Mouse (Mus musculus) ES-E14 (cell line): ENCODE measurements at regions not wholly inside any gene's neighbourhood (a gene's known extent, or its start where the extent isn't known, plus 50 kb on each side); places are given as distances from the start of the nearest gene placed in this dataset.
A peak's percentile ranks its signal among the peaks of the same experiment; 100 is the strongest.

Experiments
- DNase-seq: peaks from one replicate; pipeline ENCODE4 v3.0.0-alpha.2; 2013; ENCODE audit warnings: low read depth, low spot score
- H3K27ac ChIP-seq: 2 replicates; pipeline ENCODE4 v1.5.1; 2012; ENCODE audit warnings: low read depth, mild to moderate bottlenecking, low read length, moderate library complexity, mixed read lengths; ENCODE audit not compliant: poor library complexity, insufficient read depth, severe bottlenecking
- H3K36me3 ChIP-seq: 2 replicates; pipeline ENCODE4 v1.6.1; 2012; ENCODE audit warnings: mild to moderate bottlenecking, low read length, moderate library complexity, mixed read lengths; ENCODE audit not compliant: control insufficient read depth, poor library complexity, insufficient read depth, severe bottlenecking
- H3K4me1 ChIP-seq, 2 experiments: fragments of 150-350 bp in 1 of 2; sonication (generic) in 1 of 2; 2 replicates each; pipeline ENCODE4 v1.6.1; 2012; ENCODE audit warnings: low read length in 2 of 2, mild to moderate bottlenecking in 1 of 2, mixed read lengths in 1 of 2; ENCODE audit not compliant: control insufficient read depth in 2 of 2, insufficient read depth in 2 of 2, poor library complexity in 1 of 2
- H3K4me3 ChIP-seq, 2 experiments: fragments of 150-350 bp in 1 of 2; sonication (generic) in 1 of 2; 2 replicates each; pipeline ENCODE4 v1.5.1; 2012; ENCODE audit warnings: low read length in 2 of 2, low read depth in 1 of 2, mild to moderate bottlenecking in 1 of 2, mixed read lengths in 1 of 2; ENCODE audit not compliant: insufficient read depth in 1 of 2, poor library complexity in 1 of 2, severe bottlenecking in 1 of 2
- H3K9ac ChIP-seq: 2 replicates; pipeline ENCODE4 v1.6.1; 2012; ENCODE audit warnings: low read depth, mild to moderate bottlenecking, low read length, mixed read lengths; ENCODE audit not compliant: poor library complexity, insufficient read depth, severe bottlenecking
- H3K9me3 ChIP-seq: fragments of 150-350 bp; sonication (generic); 2 replicates; pipeline ENCODE4 v1.6.1; 2012; ENCODE audit warnings: low read depth, mild to moderate bottlenecking, low read length; ENCODE audit not compliant: control insufficient read depth, insufficient read depth
- CHD2 ChIP-seq: IDR thresholded peaks from 2 replicates; pipeline ENCODE4 v1.6.1; 2014; ENCODE audit warnings: mild to moderate bottlenecking, low read depth, low read length, inconsistent platforms
- HCFC1 ChIP-seq: IDR thresholded peaks from 2 replicates; pipeline ENCODE4 v1.6.1; 2012; ENCODE audit warnings: low read length, inconsistent platforms, borderline replicate concordance; ENCODE audit not compliant: insufficient read depth
- MAFK ChIP-seq: IDR thresholded peaks from 2 replicates; pipeline ENCODE4 v1.6.1; 2014; ENCODE audit warnings: mild to moderate bottlenecking, low read depth, low read length, inconsistent platforms; ENCODE audit not compliant: insufficient read depth
- ZC3H11A ChIP-seq: IDR thresholded peaks from 2 replicates; pipeline ENCODE4 v1.6.1; 2012; ENCODE audit warnings: low read depth, mild to moderate bottlenecking, inconsistent platforms, low read length, borderline replicate concordance
- ZNF384 ChIP-seq: IDR thresholded peaks from 2 replicates; pipeline ENCODE4 v1.6.1; 2012; ENCODE audit warnings: low read depth, low read length, inconsistent platforms
- in situ Hi-C, 2 experiments: fragments of 600-800 bp; cut with MboI; formaldehyde crosslinking; loops; one replicate each; pipeline ENCODE4 v1.15.1; 2025; ENCODE audit warnings: low sequenced_read_pairs in 2 of 2, inconsistent platforms in 1 of 2; ENCODE audit not compliant: unreplicated experiment in 2 of 2

DNA sequence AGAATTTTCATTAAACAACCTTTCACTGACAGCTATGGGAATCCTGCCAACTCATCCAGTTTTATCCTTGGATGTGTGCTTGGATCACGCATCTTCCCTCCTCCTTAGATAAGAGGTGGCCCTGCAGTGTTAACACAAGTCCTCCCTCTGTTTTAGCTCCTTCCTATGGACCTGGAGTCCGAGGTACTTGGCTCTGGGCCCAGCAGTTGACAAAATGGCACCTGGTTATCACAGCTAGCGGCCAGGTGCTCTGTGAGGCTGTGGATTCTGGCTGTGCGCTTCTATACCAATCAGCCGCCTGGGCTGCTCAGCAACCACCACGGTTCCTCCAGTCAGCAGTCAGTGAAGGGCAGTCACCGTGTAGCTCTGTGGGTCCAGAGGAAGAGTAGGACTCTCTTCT lies 157.4 kb downstream of the Prdm2 start:
- Histone ChIP-seq H3K27ac (no peak overlapping the region), H3K9me3 (no peaks in the 10 kb centered on the region), H3K9ac (no peak overlapping the region), H3K36me3 (no peaks in the 10 kb centered on the region), H3K4me1 (no peaks in the 10 kb centered on the region), H3K4me3 (no peak overlapping the region)
- DNase-seq = no peak
- in situ Hi-C loops = no loop called here
- TF ChIP-seq ZNF384 = no peak
- no peak for TF ChIP-seq HCFC1
- no peak for TF ChIP-seq CHD2
- no peak for TF ChIP-seq MAFK
- no peak for TF ChIP-seq ZC3H11A

GRCm38 (mm10) chr4:143053029-143053428 lies 159.8 kb downstream of the Prdm2 start:
- in situ Hi-C loops = no loop called here

DNA sequence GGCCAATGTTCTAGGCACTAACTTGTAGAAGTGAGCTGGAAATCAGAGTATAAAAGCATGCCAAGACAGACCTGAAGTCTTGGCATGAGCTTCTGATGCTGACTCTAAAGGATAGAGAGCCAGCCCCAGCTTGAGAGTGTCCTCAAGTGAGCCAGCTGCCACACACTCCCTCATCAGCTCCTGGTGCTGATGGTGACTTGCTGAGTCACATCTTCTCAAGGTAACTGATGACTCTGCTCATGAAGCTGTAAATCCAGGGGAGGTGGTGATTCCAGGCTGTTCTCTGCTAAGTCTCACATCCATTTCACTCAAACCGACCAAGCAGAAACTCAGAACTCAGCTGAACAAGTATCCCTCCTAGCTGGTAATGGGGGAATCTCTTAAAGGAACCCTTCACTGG lies 161.6 kb downstream of the Prdm2 start:
- Histone ChIP-seq H3K4me1 (no peaks in the 10 kb centered on the region), H3K36me3 (no peaks in the 10 kb centered on the region), H3K9ac (no peak overlapping the region), H3K4me3 (no peak overlapping the region), H3K9me3 (no peaks in the 10 kb centered on the region), H3K27ac (no peak overlapping the region)
- no peak for TF ChIP-seq HCFC1
- no peak for TF ChIP-seq MAFK
- no peak for TF ChIP-seq ZNF384
- TF ChIP-seq ZC3H11A = no peak
- no peak for TF ChIP-seq CHD2
- DNase-seq = no peak
- in situ Hi-C loops = no loop called here

More at GRCm38 (mm10) chr4:143053029-143053428, 159.8 kb downstream of the Prdm2 start:
- Histone ChIP-seq H3K9me3 (no peaks in the 10 kb centered on the region), H3K4me1 (no peaks in the 10 kb centered on the region), H3K36me3 (no peaks in the 10 kb centered on the region), H3K27ac (no peak overlapping the region), H3K4me3 (no peak overlapping the region), H3K9ac (no peak overlapping the region)
- TF ChIP-seq ZC3H11A (no peak), MAFK (no peak), ZNF384 (no peak), HCFC1 (no peak), CHD2 (no peak)
- DNase-seq = peak; percentile 59

- Histone ChIP-seq H3K36me3 (no peaks in the 10 kb centered on the region), H3K4me1 (no peaks in the 10 kb centered on the region), H3K27ac (no peak overlapping the region), H3K9me3 (no peaks in the 10 kb centered on the region), H3K9ac (no peak overlapping the region), H3K4me3 (no peak overlapping the region)
- no peak for DNase-seq
- in situ Hi-C loops = loop anchor here in 1 of 2 experiments (25.0 kb wide), 1 partner anchor 342 kb away; the partner anchor contains the start of gene Pramel1
- TF ChIP-seq ZC3H11A (no peak), ZNF384 (no peak), CHD2 (no peak), HCFC1 (no peak), MAFK (no peak)
Measured at GRCm38 (mm10) chr4:143045245-143045644, 167.6 kb downstream of the Prdm2 start.

- Histone ChIP-seq H3K9ac (no peak overlapping the region), H3K36me3 (no peaks in the 10 kb centered on the region), H3K9me3 (no peaks in the 10 kb centered on the region), H3K4me3 (no peak overlapping the region), H3K4me1 (no peaks in the 10 kb centered on the region), H3K27ac (no peak overlapping the region)
- in situ Hi-C loops = loop anchor here in 1 of 2 experiments (25.0 kb wide), 1 partner anchor 344 kb away; the partner anchor contains the start of gene Pramel1
- TF ChIP-seq HCFC1 (no peak), ZC3H11A (no peak), CHD2 (no peak), MAFK (no peak)
- no peak for DNase-seq
Measured at GRCm38 (mm10) chr4:143042806-143043205, 170.0 kb downstream of the Prdm2 start.
